Mouse (Mus musculus): ENCODE measurements around the gene Popdc2.

Popdc2 gene

DNA sequence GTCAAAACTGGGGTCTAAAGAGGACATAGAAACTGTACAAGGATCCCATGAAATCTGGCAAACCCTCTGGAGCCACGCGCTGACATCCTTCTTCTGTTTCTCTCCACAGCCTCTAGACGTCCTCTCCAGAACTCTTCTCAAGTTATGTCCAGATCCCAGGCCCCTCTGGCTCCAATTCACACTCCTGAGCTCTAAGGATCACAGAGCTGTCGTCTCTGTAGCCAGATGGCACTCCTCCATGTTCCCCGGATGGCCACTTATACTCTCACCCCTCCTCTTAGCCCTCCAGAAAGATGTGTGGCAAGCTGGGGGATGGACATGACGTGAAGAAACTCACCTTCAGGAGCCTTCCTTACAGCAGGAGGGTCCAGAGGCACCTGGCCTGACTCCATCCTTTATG, 15.5 kb downstream of the Popdc2 start:
- no peak for DNase-seq

DNA sequence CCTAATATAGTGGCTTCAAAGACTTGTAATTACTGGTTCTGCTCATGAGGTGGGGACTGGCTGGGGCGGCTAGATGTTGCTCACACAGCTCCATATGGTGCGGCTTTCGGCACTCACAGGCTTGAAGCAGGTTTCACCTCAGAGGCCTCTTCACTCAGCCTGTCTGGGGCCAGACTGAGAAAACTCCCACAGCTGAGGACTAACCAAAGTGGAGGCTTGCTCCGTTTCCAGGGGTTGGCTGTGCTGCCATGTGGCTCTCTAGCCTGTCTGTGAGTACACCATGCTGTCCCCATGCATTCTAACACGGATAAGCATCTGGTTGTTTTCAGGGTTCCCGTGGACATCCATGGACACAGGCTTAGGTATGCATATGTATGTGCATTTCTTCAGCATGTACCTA, 16.6 kb downstream of the Popdc2 start:
- DNase-seq: no peak

DNA sequence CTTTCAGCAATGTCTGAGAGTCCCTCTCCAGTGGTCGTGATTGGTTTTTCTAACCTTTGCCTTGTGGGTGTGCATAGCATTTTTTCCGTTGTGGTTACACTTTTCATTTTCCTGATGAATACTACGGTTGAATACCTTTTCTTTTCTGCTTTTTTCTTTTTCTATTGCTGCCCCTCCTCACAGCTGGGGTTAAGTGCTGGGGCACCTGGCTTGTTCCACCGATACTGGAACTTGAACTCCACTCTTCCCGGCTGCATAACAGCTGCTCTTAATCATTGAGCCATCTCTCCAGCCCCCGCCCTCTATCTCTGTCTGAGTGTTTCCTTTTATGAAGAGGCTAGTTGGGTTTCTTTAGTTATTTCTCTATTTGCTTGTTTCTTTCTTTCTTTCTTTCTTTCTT, 17.1 kb downstream of the Popdc2 start:
- no peak for DNase-seq

DNA sequence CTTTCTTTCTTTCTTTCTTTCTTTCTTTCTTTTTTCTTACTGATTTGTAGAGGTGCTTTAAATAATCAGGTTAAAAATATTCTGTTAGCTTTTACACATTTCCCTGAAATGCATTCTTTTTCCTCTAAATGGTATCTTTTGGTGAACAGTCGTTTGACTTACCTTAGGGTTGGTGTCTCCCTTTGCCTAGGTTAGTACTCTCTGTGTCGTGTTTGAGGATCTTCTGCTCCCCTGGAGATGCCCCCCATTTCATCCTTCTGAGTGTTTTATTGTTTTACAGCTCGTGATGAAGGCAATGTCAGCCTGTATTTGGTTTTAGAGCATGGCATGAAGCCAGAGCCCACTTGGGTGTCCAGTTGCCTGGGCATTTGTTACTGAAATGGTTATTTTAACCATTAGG, 17.5 kb downstream of the Popdc2 start:
- no peak for DNase-seq

DNA sequence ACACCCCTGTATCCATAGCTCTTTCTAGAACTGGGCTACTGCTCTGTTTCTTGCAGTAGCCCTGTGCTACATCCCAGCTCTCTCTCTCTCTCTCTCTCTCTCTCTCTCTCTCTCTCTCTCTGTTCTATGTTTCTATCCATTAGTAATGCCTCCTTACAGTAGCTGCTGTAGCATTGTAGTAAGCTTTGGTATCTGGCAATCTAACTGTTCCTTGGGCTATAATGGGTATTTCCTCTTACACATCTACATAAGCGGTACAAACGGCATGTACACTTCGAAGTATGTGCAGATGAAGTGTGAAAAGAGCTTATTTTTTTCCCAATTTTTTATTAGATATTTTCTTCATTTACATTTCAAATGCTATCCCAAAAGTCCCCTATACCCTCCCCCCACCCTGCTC, 17.9 kb downstream of the Popdc2 start:
- no peak for DNase-seq

DNA sequence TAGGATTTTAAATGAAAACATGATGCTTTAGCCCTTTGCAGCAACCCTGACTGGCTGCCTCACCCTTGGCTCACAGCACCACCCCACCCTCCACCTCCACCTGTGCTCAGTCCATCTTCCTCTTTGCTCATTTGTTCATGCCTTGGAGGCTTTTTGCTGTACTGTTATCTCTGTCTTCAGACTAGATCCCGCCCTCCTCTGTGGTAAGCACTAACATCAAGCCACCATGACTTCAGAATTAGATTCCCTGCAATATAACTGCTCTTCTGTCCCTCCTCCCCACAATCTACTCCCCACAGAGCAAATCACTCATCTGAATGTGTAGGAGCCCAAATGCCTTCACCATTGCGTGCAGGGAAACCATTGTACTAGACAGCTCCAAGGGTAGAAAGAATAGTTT, 21.7 kb downstream of the Popdc2 start:
- no peak for DNase-seq

DNA sequence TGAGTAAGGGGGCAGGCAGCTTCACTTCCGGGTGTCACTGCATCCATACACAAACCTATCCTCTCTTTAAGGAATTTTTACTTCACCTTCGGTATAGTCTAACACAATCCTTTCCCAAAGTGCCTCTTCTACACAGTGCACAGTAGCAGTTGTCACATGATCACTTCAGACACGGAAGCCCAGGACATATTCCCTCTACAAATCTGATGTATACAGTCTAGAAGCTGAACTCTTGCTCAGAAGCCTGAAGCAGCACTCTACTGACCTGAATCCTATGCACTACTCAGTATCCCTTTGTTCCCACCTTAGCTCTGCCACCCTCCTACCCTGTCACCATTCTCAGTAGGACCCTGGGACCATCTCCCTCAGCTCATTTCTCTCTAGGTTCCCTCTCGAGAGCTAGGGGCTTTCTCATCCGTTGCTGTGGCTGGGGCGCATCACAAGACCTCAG, 23.2 kb downstream of the Popdc2 start:
- no peak for DNase-seq

DNA sequence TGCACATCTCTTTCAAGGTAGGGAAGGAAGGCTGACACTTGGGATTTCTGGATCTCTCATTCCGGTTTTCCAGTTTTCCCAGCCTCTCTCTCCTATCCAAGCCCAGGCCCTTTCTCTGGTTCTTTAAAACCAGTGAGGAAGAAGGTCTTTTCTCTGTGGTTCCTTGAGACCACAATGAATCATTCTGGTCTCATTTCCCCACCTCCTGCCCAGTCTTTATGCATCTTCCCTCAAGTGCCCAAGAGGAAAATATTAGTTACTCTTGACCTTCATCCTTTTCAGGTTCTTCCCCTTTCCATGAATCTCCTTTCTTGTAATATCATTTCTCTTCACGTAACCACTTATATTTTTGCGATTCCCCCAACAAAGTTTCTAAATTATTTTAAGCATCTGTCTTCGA, 23.7 kb downstream of the Popdc2 start:
- no peak for DNase-seq

DNA sequence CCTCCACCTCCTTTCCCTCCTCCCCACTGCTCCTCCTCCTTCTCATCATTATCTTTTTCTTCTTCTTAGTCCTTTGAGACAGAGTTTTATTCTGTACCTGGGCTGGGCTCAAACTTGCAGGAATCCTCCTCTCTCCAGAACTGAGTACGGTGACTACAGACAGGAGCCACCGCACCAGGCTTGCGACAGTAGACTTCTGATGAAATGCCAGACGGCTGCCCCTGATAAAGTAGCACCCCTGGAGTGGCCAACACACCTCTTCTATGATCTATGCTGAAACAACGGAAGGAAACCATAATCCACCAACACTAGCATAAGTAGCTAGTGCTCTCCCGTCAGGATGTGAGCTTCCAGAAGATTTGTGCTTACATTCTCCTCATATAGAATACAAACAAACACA, 25.4 kb downstream of the Popdc2 start:
- no peak for DNase-seq

DNA sequence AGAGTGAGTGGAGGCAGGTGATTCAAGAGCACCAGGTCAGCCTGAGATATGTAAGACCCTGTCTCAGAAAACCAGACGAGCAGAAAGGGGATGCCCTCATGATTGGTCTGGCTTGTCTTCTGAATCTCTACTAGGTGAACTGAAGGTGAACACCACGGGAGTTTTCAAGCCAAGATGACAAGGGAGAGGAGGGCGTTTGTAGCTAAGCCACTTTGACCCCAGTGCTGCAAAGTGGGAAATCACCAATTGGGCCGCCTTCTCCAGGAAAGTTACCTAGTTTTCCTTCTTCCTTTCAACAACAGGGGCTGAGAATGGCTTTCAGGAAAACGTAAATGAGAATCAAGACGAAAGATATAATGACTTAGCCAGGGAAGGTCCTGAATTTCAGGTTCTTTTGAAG, 26.7 kb downstream of the Popdc2 start:
- DNase-seq: no peak

DNA sequence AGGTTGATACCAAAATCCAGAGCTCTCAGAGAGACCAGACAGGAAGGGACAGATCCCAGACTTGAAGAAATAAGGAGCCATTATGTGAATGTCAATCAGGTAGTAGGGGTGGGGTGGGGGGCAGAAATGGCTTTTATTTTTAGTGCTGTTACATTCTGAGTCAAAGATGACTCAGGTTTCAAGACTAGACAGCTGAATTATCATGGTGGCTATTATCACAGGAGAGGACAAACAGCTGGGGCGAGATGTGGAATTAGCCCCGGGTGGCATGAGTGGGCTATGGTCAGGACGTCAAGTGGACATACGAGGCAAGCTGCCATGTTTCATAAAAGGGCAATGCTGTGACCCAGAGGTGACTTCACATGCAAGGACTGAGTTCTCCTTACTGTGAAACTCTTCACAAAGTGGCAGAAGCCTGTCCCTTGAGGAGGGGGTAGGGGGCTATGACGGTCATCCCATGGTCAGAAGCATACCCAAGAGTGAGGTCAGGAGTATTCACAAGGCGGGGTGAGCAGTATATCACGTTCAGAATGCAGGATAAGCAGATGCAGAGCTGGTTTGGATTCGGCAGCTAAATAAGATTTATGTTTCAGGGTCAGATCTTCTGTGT, 27.4 kb downstream of the Popdc2 start:
- no peak for DNase-seq

DNA sequence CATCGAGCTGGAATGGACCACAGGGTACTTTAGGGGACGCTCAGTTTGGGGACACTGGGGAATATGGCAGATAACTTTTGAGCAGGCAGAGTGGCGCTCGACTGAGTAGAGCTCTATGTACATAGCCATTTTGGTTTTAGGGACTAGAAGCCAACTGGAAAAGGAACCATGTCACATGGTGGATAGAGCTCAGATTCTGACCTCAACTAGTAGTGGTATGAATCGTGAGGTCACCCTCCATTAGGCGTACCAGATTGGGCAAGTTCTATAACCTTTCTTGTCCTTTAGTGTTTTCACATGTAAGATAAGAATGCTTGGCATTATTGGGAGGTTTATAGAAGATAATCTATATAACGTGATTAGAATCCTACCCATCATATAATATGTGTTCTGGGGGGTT, 28.3 kb downstream of the Popdc2 start:
- no peak for DNase-seq

DNA sequence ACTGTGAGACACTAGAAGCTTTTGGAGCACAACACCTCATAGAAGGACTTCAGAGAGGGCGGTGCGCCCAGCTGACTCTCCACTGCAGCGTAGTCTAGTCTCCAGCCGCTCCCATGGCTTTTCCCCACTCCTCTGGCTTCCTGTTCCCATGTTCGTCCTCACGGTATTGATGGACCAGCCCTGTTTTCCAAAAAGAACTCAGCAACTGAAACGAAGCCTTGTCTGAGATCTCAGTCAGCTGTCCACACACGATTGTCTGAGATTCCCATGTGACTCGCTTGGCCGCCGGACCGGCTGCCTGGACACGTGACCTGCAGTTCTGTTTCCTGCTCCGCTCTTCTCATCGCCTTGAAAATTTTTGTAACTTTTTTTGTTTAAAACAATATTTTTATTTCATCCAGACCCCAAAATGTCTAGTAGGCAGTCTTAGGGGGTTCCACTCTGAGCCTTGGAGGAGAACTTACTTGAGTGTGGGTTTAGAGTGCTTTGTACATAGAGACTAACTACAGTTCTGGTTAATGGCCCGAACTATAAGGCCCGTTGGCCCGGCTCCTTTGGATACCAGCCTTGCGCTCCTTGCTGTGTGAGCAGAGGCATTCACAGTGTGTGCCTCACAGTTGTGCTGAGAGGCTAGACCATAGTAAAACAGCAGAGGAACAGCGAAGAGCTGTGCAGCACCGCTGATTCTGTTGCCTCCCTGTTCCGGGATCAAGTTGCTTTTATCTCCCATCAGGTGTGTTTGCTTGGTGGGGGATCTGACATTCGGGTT, 30.3 kb downstream of the Popdc2 start:
- no peak for DNase-seq

DNA sequence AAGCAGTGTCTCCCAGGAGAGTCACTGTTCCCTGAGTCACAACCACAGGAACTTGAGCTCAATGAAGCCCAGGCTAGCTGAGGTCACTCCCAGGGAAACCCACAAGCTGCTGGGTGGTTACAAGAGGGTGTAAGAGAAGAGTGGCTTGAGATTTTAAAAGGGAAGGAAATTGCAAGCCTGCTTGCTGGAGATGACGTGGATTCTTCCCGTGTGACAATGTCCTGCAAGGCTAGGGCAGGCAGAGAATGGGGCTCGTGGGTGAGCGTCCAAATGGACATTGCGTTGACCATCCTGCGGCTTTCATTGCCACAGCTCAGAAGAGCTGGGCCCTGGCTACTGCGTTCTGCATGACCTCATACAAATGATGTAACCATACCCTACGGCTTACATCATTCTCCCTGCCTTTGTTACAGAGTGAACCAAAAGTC, 32.2 kb downstream of the Popdc2 start:
- DNase-seq: no peak

DNA sequence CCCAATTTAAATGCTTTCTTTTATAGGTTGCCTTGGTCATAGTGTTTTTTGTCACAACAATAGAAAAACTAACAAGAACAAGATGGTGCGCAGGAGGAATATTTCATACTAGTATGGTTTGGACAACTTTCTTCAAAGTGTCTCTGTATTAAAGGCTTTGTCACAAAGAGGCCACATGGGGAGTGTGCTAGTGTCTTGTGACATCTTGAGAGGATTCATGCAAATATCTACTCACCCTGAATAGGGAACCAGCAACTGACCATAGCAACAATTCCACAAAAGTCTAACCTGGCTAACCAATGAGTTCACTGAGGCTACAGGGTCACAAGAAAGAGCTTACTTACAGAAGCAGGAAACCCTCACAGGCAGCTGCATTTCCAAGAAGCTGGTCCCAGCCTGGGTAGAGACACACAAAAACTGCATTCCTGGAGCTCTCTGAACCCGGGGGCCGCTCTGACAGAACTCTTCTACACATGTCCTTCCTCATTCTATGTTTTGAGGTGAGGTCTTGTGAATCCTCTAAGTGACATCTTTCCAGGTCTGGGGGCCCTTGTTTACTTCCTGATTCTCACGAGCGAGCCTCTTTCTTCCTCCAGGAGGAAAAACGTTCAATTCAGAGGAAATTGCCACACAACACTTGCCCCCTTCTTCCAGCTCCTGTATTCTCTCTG, 33.2 kb downstream of the Popdc2 start:
- no peak for DNase-seq

DNA sequence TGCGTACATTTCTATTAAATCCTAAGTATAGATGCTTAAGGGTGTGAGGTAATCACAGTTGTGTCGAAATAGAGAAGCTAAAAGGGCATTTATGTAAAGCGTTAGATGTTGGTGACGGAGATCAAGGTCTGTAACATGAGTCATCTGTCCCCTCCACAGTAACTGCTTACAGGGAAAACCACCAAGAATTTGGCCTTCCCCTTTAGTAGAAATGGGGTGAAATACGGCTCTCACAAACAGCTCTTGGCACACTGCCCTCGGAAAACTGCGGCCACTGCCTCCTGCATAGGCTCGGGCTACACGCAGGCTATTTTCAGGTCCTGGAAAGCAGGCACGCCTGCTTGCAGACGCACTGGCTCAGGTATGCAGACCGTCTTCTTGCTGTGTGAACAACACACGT, 34.1 kb downstream of the Popdc2 start:
- DNase-seq: peak; percentile 43

DNA sequence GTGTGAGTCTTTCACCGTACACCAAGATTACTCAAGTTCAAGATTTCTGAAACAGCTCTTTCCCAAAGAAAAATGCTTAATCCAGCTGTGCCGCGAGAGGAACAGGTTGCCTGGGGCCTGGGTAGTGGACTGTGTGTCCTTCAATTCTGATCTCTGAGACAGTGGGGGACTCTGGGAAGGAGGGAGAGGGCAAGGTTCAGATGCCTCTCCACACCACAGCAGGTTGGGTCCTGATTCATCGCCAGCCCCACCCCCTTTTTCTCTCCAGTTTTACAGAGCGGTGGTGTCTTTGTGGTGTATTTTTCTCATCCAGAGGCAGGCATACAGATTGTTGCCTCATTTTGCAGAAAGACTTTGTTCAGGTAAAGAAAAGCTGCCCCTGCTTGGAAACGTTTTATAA, 36.3 kb downstream of the Popdc2 start:
- DNase-seq: no peak

DNA sequence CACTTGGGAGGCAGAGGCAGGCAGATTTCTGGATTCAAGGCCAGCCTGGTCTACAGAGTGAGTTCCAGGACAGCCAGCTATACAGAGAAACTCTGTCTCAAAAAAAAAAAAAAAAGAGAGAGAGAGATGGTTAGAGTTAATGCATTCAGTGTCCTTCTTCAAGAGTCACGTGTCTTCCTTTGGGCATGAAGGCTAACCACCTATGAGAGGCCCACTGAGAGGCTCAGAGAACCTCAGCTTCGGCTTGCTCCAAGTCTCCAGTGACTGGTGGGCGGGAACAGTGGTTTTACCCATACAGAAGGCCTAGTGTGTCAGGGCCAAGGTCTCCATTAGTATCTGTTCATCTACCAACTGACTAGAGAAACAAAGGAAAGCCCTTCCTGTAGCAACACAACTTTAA, 37.1 kb downstream of the Popdc2 start:
- DNase-seq: no peak

DNA sequence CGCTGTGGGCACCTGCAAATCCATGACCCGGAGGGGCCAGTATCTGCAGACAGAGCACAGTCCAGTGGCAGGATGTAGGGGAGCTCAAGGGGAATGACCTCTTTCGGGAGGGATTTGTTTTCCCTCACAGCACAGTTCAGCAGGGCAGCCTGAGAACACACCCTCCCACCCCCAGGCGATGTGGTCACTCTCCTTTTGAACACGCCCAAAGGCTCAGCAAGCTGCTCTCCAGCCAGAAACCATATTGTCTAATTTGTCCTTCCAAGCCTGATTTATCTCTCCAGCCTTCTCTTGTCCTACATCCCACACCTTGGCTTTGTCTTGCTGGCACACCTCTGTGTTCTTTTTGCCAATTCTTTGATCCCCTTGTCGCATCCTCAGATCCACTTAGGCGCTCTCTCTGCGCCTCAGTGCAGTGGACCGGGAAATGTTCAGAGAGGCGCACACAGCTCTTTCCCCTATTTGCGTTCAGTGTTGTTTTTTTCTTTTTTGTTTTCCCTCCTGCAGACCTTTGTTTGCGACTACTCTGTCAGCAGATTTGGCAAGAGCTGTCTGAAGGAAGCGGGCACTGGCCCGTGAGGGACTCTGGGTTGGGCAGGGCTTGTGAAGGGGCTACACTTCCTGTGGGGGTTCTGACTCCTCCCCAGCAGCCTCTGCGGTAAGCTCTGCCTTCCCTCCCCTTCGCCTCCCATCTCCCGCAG, 37.7 kb downstream of the Popdc2 start:
- peak; percentile 12 for DNase-seq

DNA sequence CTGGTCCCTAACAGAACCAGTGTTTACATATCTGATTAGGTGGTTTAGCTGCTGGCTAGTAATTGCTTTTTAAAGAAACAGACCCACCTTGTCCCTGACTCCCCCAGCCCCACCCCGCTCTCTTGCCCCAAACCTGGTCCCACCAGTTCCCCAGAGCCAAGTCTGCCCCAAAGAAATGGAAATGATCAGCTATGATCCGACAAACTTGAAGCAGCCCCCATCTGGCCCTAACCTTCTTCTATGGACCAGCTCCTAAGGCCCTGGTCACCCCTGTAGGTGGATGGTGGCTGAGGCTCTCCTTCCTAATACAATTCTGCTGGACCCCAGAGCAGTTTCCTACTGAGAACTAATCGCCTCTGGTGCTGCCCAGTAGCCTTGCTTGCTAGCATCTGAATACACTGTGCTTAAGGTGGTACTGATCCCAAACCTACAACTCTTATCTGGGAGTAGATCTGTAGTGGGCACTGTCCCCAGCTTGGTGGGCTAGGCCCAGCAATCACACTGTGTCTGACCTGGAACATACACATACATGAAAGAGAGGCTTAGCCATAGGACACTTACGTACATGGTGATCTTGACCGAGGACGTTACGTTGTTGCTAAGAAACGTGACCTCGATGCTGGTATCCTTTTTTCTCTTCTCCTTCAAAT, 38.4 kb downstream of the Popdc2 start:
- DNase-seq: no peak

DNA sequence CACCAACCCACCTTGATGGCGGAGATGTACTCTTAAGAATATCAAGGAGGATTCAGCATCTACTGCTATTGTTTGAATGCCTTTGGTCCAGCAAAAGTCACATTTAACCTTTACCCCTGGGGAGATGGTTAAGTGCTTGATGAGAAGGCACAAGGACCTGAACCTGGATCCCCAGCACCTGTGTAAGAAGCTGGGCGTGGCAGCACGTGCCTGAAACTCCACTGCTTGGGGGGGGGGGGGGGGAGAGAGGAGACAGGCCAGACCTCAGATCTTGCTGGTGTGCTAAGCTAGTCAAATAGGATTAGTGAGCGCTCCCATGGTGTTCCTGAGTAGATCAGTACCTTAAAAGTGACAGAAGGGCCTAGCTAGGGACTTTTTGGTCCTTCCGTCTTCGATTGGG, 39.5 kb downstream of the Popdc2 start:
- no peak for DNase-seq

DNA sequence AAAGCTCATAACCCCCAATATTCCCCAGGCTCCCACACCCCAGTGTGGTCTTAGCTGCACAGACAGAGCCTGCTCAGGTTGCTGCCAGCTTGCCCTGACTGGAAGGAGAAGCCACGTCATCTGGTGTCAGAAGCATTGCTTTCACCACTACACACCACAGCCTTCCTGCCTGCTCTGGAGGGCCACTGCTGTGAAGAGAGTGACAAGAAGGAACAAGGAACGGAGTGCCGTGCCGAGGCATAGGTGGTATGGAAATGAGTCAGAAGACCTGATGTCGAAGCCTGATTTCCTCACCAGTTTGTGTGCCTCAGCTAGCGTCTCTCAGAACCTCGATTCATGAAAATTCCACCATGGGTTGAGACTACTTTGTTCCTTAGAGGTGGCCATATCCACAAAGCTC, 41.6 kb downstream of the Popdc2 start:
- no peak for DNase-seq

DNA sequence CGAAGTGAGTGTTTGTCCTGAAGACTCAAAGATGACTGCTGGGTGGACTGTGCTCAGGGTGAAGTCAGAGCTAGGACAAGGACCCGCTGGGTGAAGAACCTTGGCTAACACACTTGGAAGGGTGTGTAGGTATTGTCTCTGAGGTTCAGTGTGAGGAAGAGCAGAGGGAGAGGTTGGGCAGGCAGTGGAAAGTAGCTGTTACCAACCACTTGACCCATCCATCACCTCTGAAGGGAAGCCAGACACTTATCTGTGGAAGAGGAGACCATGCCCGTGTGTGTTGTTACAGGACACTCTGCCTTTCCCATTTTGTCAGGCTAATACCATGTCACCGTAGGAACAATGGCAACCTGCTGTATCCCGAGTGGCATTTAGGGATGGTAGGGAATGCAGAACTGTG, 44.3 kb downstream of the Popdc2 start:
- DNase-seq: no peak

Measured in cerebellum, adult 9-10 months (tissue).